Mouse (Mus musculus) MN1 (cell line): ENCODE data around the gene Gltp.

ENCODE experiments used
- DNase-seq: peaks from one replicate; pipeline ENCODE4 v3.0.0-alpha.2; 2016; ENCODE audit warnings: low spot score

The Gltp gene

GRCm38 (mm10) chr5:114658255-114658654 lies 32.5 kb downstream of the Gltp start, which contains the start of gene Trpv4:
TSS of gene Trpv4 (minus strand) at chr5:114658421.
- peak; percentile 19 for DNase-seq

GRCm38 (mm10) chr5:114657426-114657825 lies 33.4 kb downstream of the Gltp start:
- no peak for DNase-seq

- no peak for DNase-seq
Measured at GRCm38 (mm10) chr5:114656305-114656704, 34.5 kb downstream of the Gltp start.

- no peak for DNase-seq
Measured at GRCm38 (mm10) chr5:114655721-114656120, 35.1 kb downstream of the Gltp start.

GRCm38 (mm10) chr5:114653656-114654437 lies 36.9 kb downstream of the Gltp start:
- DNase-seq = no peak

- no peak for DNase-seq
Measured at GRCm38 (mm10) chr5:114651449-114651848, 39.3 kb downstream of the Gltp start.

GRCm38 (mm10) chr5:114651002-114651401 lies 39.8 kb downstream of the Gltp start:
- no peak for DNase-seq

GRCm38 (mm10) chr5:114648728-114649311 lies 42.0 kb downstream of the Gltp start:
- DNase-seq = no peak

GRCm38 (mm10) chr5:114647211-114647974 lies 43.4 kb downstream of the Gltp start:
- DNase-seq = no peak

GRCm38 (mm10) chr5:114645916-114646315 lies 44.9 kb downstream of the Gltp start:
- no peak for DNase-seq

GRCm38 (mm10) chr5:114644918-114645317 lies 45.9 kb downstream of the Gltp start:
- no peak for DNase-seq

GRCm38 (mm10) chr5:114640809-114641208 lies 50.0 kb downstream of the Gltp start:
- DNase-seq = no peak

- DNase-seq = no peak
Measured at GRCm38 (mm10) chr5:114639645-114639957, 51.2 kb downstream of the Gltp start.

GRCm38 (mm10) chr5:114638769-114639644 lies 51.8 kb downstream of the Gltp start:
- peak; percentile 72 for DNase-seq

- no peak for DNase-seq
Measured at GRCm38 (mm10) chr5:114636091-114636490, 54.7 kb downstream of the Gltp start.

- no peak for DNase-seq
Measured at GRCm38 (mm10) chr5:114631336-114631735, 59.4 kb downstream of the Gltp start.

- peak; percentile 44 for DNase-seq
Measured at GRCm38 (mm10) chr5:114625590-114625989, 65.2 kb downstream of the Gltp start.

- DNase-seq = no peak
Measured at GRCm38 (mm10) chr5:114620305-114620704, 70.5 kb downstream of the Gltp start.
